In genomic region chr5:21702009-21702364, GRCm38 (mm10) we compare ENCODE assay signal across 8 mouse cellular contexts. TPM values are rescaled to one million over a fixed set of nuclear protein-coding genes. Genes with fewer than 3 reads are reported as not detected.
DNase-seq lines count a peak whose midpoint lies in the region; ATAC-seq and TF ChIP-seq lines count a peak whose summit lies in the region.

No protein-coding gene starts in this region.

- peak overlapping the region; percentile 98; the same call in 1 of the 2 replicates for H3K27ac ChIP-seq in liver, adult 2 months (replicated peaks; ENCODE audit: insufficient read depth, low read depth, low read length)
- H3K27ac ChIP-seq in embryonic facial prominence, embryonic 12.5 days: peak overlapping the region; percentile 94; the same call in 1 of the 2 replicates
- peak overlapping the region; percentile 98 for H3K27ac ChIP-seq in intestine, embryonic 15.5 days
- H3K27ac ChIP-seq in neural tube, embryonic 13.5 days (replicated peaks): peak overlapping the region; percentile 97

- no peaks in the 10 kb centered on the region for H3K79me2 ChIP-seq in liver, adult 2 months (ENCODE audit: control insufficient read depth, insufficient read depth, low read length)

- no peaks in the 10 kb centered on the region for H3K36me3 ChIP-seq in liver, adult 2 months (ENCODE audit: control insufficient read depth, insufficient read depth, low read length)
- no peaks in the 10 kb centered on the region for H3K36me3 ChIP-seq in embryonic facial prominence, embryonic 12.5 days
- no peaks in the 10 kb centered on the region for H3K36me3 ChIP-seq in intestine, embryonic 15.5 days
- no peaks in the 10 kb centered on the region for H3K36me3 ChIP-seq in neural tube, embryonic 13.5 days

- peak overlapping the region; percentile 83 for H3K4me3 ChIP-seq in liver, adult 2 months (ENCODE audit: insufficient read depth, low read depth, low read length)
- H3K4me3 ChIP-seq in embryonic facial prominence, embryonic 12.5 days: peak overlapping the region; percentile 67
- peak overlapping the region; percentile 72 for H3K4me3 ChIP-seq in intestine, embryonic 15.5 days (replicated peaks)
- H3K4me3 ChIP-seq in neural tube, embryonic 13.5 days: peak overlapping the region; percentile 65

- H3K4me1 ChIP-seq in liver, adult 2 months (ENCODE audit: control insufficient read depth, insufficient read depth, low read length): peaks cover 5% of the 10 kb centered on the region
- H3K4me1 ChIP-seq in embryonic facial prominence, embryonic 12.5 days: no peaks in the 10 kb centered on the region
- no peaks in the 10 kb centered on the region for H3K4me1 ChIP-seq in intestine, embryonic 15.5 days (replicated peaks)
- H3K4me1 ChIP-seq in neural tube, embryonic 13.5 days (replicated peaks): peaks cover 7% of the 10 kb centered on the region

- H3K4me2 ChIP-seq in embryonic facial prominence, embryonic 12.5 days (replicated peaks): peak overlapping the region; percentile 68
- H3K4me2 ChIP-seq in intestine, embryonic 15.5 days (replicated peaks): peak overlapping the region; percentile 65
- peak overlapping the region; percentile 77 for H3K4me2 ChIP-seq in neural tube, embryonic 13.5 days

- TF ChIP-seq POLR2A in liver, adult 2 months (IDR thresholded peaks at IDR 0.05; ENCODE audit: extremely low read depth, insufficient read depth, low read length): no peak

- ATAC-seq in embryonic facial prominence, embryonic 12.5 days (ENCODE audit: insufficient number of reproducible peaks, insufficient read depth, low FRiP score, low TSS enrichment): no peak
- ATAC-seq in intestine, embryonic 15.5 days: no peak
- ATAC-seq in neural tube, embryonic 13.5 days (ENCODE audit: low read depth): no peak

- no peak for DNase-seq in liver, adult 2 months (ENCODE audit: extremely low read depth, low read depth, low spot score)
- DNase-seq in liver: no peak
- DNase-seq in adrenal gland, adult 2 months: no peak
- no peak for DNase-seq in right cerebral cortex, postnatal 10 days (ENCODE audit: low spot score in 2 of 2)
- no peak for DNase-seq in left cerebral cortex, adult 8-10 months (ENCODE audit: low spot score in 2 of 2)

- no peak for TF ChIP-seq CTCF in liver, adult 2 months (IDR thresholded peaks at IDR 0.05; ENCODE audit: low read depth, low read length)

- WGBS in liver, adult 2 months: 39% methylated on average over 2 of the region's 2 CpGs
- 56% methylated on average over 2 of the region's 2 CpGs for WGBS in embryonic facial prominence, embryonic 12.5 days
- 51% methylated on average over 2 of the region's 2 CpGs for WGBS in intestine, embryonic 15.5 days
- WGBS in neural tube, embryonic 13.5 days: 57% methylated on average over 2 of the region's 2 CpGs

- no peaks in the 10 kb centered on the region for H3K9me3 ChIP-seq in embryonic facial prominence, embryonic 12.5 days
- no peaks in the 10 kb centered on the region for H3K9me3 ChIP-seq in intestine, embryonic 15.5 days
- no peaks in the 10 kb centered on the region for H3K9me3 ChIP-seq in neural tube, embryonic 13.5 days

- H3K27me3 ChIP-seq in liver, adult 2 months (ENCODE audit: control insufficient read depth, insufficient read depth, low read length): no peaks in the 10 kb centered on the region
- H3K27me3 ChIP-seq in embryonic facial prominence, embryonic 12.5 days: no peaks in the 10 kb centered on the region
- no peaks in the 10 kb centered on the region for H3K27me3 ChIP-seq in intestine, embryonic 15.5 days (replicated peaks)
- no peaks in the 10 kb centered on the region for H3K27me3 ChIP-seq in neural tube, embryonic 13.5 days

- no peak overlapping the region for H3K9ac ChIP-seq in liver, adult 2 months (ENCODE audit: low read depth, low read length)
- H3K9ac ChIP-seq in embryonic facial prominence, embryonic 12.5 days: peak overlapping the region; percentile 87
- H3K9ac ChIP-seq in intestine, embryonic 15.5 days: peak overlapping the region; percentile 91
- peak overlapping the region; percentile 90 for H3K9ac ChIP-seq in neural tube, embryonic 13.5 days

RNA-seq across cellular contexts. Expression of gene Napepld, which starts 0.8 kb away (rescaled TPM):
- 0.83 and 0.87 TPM in 2 replicates for total RNA-seq in liver, adult 2 months (2014; rRNA removed)
- polyA plus RNA-seq in liver, adult 2 months (2012; rRNA removed): 0.37 and 0.40 TPM in 2 replicates
- polyA plus RNA-seq in embryonic facial prominence, embryonic 12.5 days (2016; fragmentation: Nextera tagmentation; extraction: Ambion mirVana): 3.2 and 3.3 TPM in 2 replicates
- 3.4 TPM in 2 replicates for polyA plus RNA-seq in intestine, embryonic 15.5 days (2015; fragmentation: Nextera tagmentation; extraction: Ambion mirVana)
- 2.0 and 2.5 TPM in 2 replicates for polyA plus RNA-seq in neural tube, embryonic 13.5 days (2015; fragmentation: Nextera tagmentation; extraction: Ambion mirVana)
- total RNA-seq in adrenal gland, adult 2 months (2021): 10 to 100 TPM; 21.2 to 54.5 TPM
- 13.2 and 21.6 TPM in 2 replicates for polyA plus RNA-seq in adrenal gland, adult 2 months (2012; rRNA removed)
- 10 to 100 TPM; 11.6 to 13.2 (median 12.2) TPM for total RNA-seq in left cerebral cortex, adult 8-10 months (2022)

RNA-seq across cellular contexts. Expression of gene Pmpcb, which starts 35.0 kb away (rescaled TPM):
- total RNA-seq in liver, adult 2 months (2014; rRNA removed): 160 and 167 TPM in 2 replicates
- polyA plus RNA-seq in liver, adult 2 months (2012; rRNA removed): 63.4 and 71.6 TPM in 2 replicates
- 83.8 and 89.1 TPM in 2 replicates for polyA plus RNA-seq in embryonic facial prominence, embryonic 12.5 days (2016; fragmentation: Nextera tagmentation; extraction: Ambion mirVana)
- 80.7 and 88.8 TPM in 2 replicates for polyA plus RNA-seq in intestine, embryonic 15.5 days (2015; fragmentation: Nextera tagmentation; extraction: Ambion mirVana)
- polyA plus RNA-seq in neural tube, embryonic 13.5 days (2015; fragmentation: Nextera tagmentation; extraction: Ambion mirVana): 77.5 and 88.0 TPM in 2 replicates
- total RNA-seq in adrenal gland, adult 2 months (2021): 100 to 1,000 TPM; 273 to 311 TPM
- 27.1 and 35.1 TPM in 2 replicates for polyA plus RNA-seq in adrenal gland, adult 2 months (2012; rRNA removed)
- 10 to 100 TPM; 58.6 to 77.1 (median 69.3) TPM for total RNA-seq in left cerebral cortex, adult 8-10 months (2022)

RNA-seq across cellular contexts. Expression of gene Armc10, which starts 56.4 kb away (rescaled TPM):
- total RNA-seq in liver, adult 2 months (2014; rRNA removed): 9.3 and 10.5 TPM in 2 replicates
- 14.6 and 28.3 TPM in 2 replicates for polyA plus RNA-seq in liver, adult 2 months (2012; rRNA removed)
- polyA plus RNA-seq in embryonic facial prominence, embryonic 12.5 days (2016; fragmentation: Nextera tagmentation; extraction: Ambion mirVana): 58.2 and 58.4 TPM in 2 replicates
- polyA plus RNA-seq in intestine, embryonic 15.5 days (2015; fragmentation: Nextera tagmentation; extraction: Ambion mirVana): 33.5 and 37.2 TPM in 2 replicates
- 57.4 and 57.8 TPM in 2 replicates for polyA plus RNA-seq in neural tube, embryonic 13.5 days (2015; fragmentation: Nextera tagmentation; extraction: Ambion mirVana)
- 10 to 100 TPM; 17.9 to 18.0 TPM for total RNA-seq in adrenal gland, adult 2 months (2021)
- 355 and 410 TPM in 2 replicates for polyA plus RNA-seq in adrenal gland, adult 2 months (2012; rRNA removed)
- 10 to 100 TPM; 20.0 to 21.6 (median 20.7) TPM for total RNA-seq in left cerebral cortex, adult 8-10 months (2022)

RNA-seq across cellular contexts. Expression of gene Fbxl13, which starts 56.6 kb away (rescaled TPM):
- total RNA-seq in liver, adult 2 months (2014; rRNA removed): under 0.01 and 0.07 TPM in 2 replicates
- 0.04 TPM in 1 of 2 replicates, not detected in the other for polyA plus RNA-seq in liver, adult 2 months (2012; rRNA removed)
- polyA plus RNA-seq in embryonic facial prominence, embryonic 12.5 days (2016; fragmentation: Nextera tagmentation; extraction: Ambion mirVana): 0.09 and 0.10 TPM in 2 replicates
- polyA plus RNA-seq in intestine, embryonic 15.5 days (2015; fragmentation: Nextera tagmentation; extraction: Ambion mirVana): 0.11 and 0.20 TPM in 2 replicates
- 0.30 and 0.39 TPM in 2 replicates for polyA plus RNA-seq in neural tube, embryonic 13.5 days (2015; fragmentation: Nextera tagmentation; extraction: Ambion mirVana)
- total RNA-seq in adrenal gland, adult 2 months (2021): under 1 TPM in 1 of 2 experiments, not detected in 1; 0.20 TPM
- polyA plus RNA-seq in adrenal gland, adult 2 months (2012; rRNA removed): 0.03 and 0.06 TPM in 2 replicates
- total RNA-seq in left cerebral cortex, adult 8-10 months (2022): under 1 TPM; 0.23 to 0.70 (median 0.32) TPM
